Mouse (Mus musculus) stomach, embryonic 14.5 days (tissue): ENCODE measurements at regions not wholly inside any gene's neighbourhood (a gene's known extent, or its start where the extent isn't known, plus 50 kb on each side); places are given as distances from the start of the nearest gene placed in this dataset.

Experiments used
- ATAC-seq: fragments of 200-750 bp; cut with Nextera tagmentation; 2 replicates; pipeline ENCODE4 v1.8.0; 2017; ENCODE audit warnings: low read depth, moderate TSS enrichment; ENCODE audit not compliant: insufficient number of reproducible peaks, insufficient read depth, low FRiP score
- H3K27ac ChIP-seq: fragments of 300-500 bp; sonication (generic); 2 replicates; pipeline ENCODE4 v1.5.1; 2014; ENCODE audit warnings: mild to moderate bottlenecking, low read length, moderate library complexity, mixed read lengths
- H3K27me3 ChIP-seq: fragments of 300-500 bp; sonication (generic); 2 replicates; pipeline ENCODE4 v1.6.1; 2014; ENCODE audit warnings: low read length, control low read depth, mixed read lengths; ENCODE audit not compliant: control insufficient read depth, insufficient read depth
- H3K36me3 ChIP-seq: fragments of 300-500 bp; sonication (generic); 2 replicates; pipeline ENCODE4 v1.6.1; 2014; ENCODE audit warnings: mild to moderate bottlenecking, control low read depth, low read length, moderate library complexity, mixed read lengths; ENCODE audit not compliant: control insufficient read depth, insufficient read depth
- H3K4me1 ChIP-seq: fragments of 300-500 bp; sonication (generic); 2 replicates; pipeline ENCODE4 v1.6.1; 2014; ENCODE audit warnings: low read length, control low read depth, mixed read lengths; ENCODE audit not compliant: control insufficient read depth, insufficient read depth
- H3K4me2 ChIP-seq: fragments of 300-500 bp; sonication (generic); replicated peaks from 2 replicates; pipeline ENCODE4 v1.6.1; 2014; ENCODE audit warnings: low read depth, low read length, control low read depth
- H3K4me3 ChIP-seq: fragments of 300-500 bp; sonication (generic); 2 replicates; pipeline ENCODE4 v1.5.1; 2014; ENCODE audit warnings: low read depth, low read length, control low read depth
- H3K9ac ChIP-seq: fragments of 300-500 bp; sonication (generic); replicated peaks from 2 replicates; pipeline ENCODE4 v1.6.1; 2014; ENCODE audit warnings: low read depth, mild to moderate bottlenecking, control low read depth, low read length, moderate library complexity, mixed read lengths
- H3K9me3 ChIP-seq: fragments of 300-500 bp; sonication (generic); 2 replicates; pipeline ENCODE4 v1.6.1; 2016; ENCODE audit warnings: low read depth, low read length, control low read depth; ENCODE audit not compliant: control insufficient read depth
- WGBS: fragments of 180-500 bp; shearing (Covaris S2); extraction: QIAGEN DNeasy Blood & Tissue Kit; methylation state at CpG from one replicate; pipeline ENCODE4 v1.1.7; 2014; 5-methylcytosine and 5-hydroxymethylcytosine counted together

DNA sequence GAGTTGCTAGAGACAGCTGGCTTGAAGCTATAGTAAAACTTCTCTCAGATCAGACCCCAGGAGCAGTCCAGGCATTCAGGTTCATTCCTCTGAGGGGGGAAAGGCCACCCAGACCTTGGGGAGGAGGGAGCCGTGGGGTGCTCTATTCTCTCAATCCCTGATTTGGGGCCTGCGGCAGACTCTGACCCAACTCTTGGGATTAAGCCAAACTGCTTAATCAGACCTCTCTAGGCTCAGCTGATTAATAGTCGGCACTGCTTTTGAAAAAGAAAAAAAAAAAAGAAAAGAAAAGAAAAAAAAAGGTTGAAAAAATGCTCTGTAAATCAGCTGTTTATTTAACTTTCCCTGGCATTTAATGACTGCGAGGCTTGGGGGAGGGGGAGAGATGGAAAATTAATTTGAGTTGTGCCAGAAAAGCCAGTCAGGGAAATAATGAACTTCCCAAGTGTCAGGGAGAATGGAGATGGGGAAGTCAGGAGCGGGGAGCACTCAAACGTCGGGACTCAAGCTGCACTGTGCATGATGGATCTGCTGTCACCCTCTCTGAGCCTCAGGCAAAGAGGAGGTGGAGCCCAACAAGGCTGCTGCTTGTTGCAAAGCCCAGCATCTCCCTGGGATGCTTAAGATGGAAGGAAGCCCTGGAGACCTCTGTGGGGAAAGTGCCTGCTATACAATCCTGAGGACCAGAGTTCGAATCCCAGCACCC is 120.5 kb upstream of the Igsf21 start:
- no peaks in the 10 kb centered on the region for H3K27me3 ChIP-seq
- no peaks in the 10 kb centered on the region for H3K9me3 ChIP-seq
- no peak for ATAC-seq
- H3K4me1 ChIP-seq: no peaks in the 10 kb centered on the region
- WGBS: 30% methylated on average over 8 of the region's 8 CpGs
- no peak overlapping the region for H3K9ac ChIP-seq
- H3K36me3 ChIP-seq: no peaks in the 10 kb centered on the region
- H3K4me3 ChIP-seq: no peak overlapping the region
- H3K4me2 ChIP-seq: no peak overlapping the region
- H3K27ac ChIP-seq: no peak overlapping the region

DNA sequence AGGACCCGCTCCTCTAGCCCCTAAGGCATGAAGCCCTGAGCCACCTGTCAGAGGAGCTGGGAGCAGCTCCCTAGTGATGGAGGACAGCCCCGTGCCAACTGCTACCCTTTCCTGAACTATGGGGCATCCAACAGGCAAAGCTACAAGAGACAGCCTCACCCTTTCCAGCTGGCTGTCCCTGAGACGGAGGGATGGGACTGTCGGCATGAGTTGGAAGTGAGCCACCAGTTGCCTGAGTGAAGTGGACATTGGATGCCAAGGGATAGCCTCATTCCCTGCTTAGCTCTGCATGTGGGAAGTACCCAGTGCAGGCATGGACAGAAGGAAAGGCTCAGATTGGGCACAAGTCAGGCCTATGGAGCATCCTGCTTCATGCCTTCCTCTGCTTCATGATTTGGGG is 112.3 kb upstream of the Igsf21 start:
- WGBS: 92% methylated on average over 4 of the region's 4 CpGs
- no peak overlapping the region for H3K4me2 ChIP-seq
- no peak for ATAC-seq

DNA sequence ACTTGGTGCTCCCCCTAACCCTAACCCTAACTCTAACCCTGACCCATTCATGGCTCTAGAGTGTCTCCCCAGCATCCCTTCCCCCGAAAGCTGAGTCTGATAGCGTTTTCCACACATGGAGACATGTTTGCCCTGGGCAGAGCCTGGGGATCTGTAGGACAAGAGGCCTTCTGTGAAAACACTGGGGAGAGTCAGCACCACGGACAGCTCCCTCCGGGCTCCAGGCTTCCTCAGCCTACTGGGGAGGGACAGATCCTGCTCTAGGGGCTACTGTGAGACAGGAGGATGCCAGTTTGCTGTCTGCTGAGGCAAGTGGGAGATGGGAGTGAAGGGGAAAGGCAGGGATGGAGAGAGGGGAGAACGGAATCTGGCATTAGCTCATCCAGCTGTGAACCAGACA is 111.5 kb upstream of the Igsf21 start:
- WGBS: 6% methylated on average over 5 of the region's 5 CpGs
- Histone ChIP-seq H3K27me3 (no peaks in the 10 kb centered on the region), H3K4me3 (no peak overlapping the region), H3K4me1 (no peaks in the 10 kb centered on the region), H3K9ac (no peak overlapping the region), H3K9me3 (no peaks in the 10 kb centered on the region), H3K27ac (no peak overlapping the region), H3K4me2 (no peak overlapping the region), H3K36me3 (no peaks in the 10 kb centered on the region)
- no peak for ATAC-seq

More for the DNA sequence above, 112.3 kb upstream of the Igsf21 start:
- no peak overlapping the region for H3K4me3 ChIP-seq
- no peak overlapping the region for H3K9ac ChIP-seq
- H3K27me3 ChIP-seq: no peaks in the 10 kb centered on the region
- no peak overlapping the region for H3K27ac ChIP-seq
- H3K9me3 ChIP-seq: no peaks in the 10 kb centered on the region
- H3K36me3 ChIP-seq: no peaks in the 10 kb centered on the region
- no peaks in the 10 kb centered on the region for H3K4me1 ChIP-seq

DNA sequence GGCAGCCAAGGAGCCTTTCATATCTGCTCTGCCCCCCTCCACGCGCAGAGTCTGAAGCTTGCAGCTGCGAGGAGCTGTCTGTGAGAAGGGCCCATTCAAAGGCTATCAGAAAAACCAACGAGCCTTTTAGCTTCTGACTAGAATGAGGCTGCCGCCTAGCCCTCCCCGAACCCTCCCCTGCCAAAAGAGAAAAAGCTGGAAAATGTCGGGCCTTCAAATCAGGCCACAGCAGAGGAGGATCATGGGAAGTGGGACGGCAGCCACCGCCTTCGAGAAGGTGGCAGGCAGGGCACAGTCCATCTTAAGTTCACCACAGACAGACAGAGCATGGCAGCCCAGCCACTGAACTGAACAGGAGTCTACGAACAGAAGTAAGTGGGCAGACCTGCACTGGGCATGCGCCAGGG is 108.6 kb upstream of the Igsf21 start:
- H3K9ac ChIP-seq: no peak overlapping the region
- ATAC-seq: no peak
- no peaks in the 10 kb centered on the region for H3K9me3 ChIP-seq
- no peak overlapping the region for H3K4me2 ChIP-seq
- no peak overlapping the region for H3K4me3 ChIP-seq
- no peak overlapping the region for H3K27ac ChIP-seq
- no peaks in the 10 kb centered on the region for H3K4me1 ChIP-seq
- H3K36me3 ChIP-seq: no peaks in the 10 kb centered on the region
- 68% methylated on average over 12 of the region's 12 CpGs for WGBS
- no peaks in the 10 kb centered on the region for H3K27me3 ChIP-seq

DNA sequence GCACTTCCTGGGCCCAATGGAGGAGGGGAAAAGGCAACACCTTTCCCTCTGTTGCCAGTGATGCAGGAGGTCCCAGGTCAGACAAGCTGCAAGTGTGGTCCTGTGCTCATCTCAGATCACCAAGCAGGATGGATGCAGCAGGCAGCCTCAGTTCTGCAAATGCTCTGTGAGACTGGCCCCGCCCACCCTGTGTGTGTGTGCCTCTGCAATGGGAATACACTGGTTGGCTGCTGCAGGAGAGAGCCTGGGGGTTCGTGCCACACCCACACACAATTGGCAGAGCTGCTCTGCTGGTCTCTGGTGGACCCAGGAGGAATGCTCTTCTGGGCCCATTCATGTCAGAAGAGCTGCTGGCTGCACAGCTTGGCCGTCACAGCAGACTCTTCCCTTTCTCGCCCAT is 102.2 kb upstream of the Igsf21 start:
- Histone ChIP-seq H3K9ac (no peak overlapping the region), H3K27me3 (no peaks in the 10 kb centered on the region), H3K27ac (no peak overlapping the region), H3K36me3 (no peaks in the 10 kb centered on the region), H3K9me3 (no peaks in the 10 kb centered on the region), H3K4me3 (no peak overlapping the region), H3K4me1 (no peaks in the 10 kb centered on the region), H3K4me2 (no peak overlapping the region)
- 54% methylated on average over 4 of the region's 4 CpGs for WGBS
- no peak for ATAC-seq

DNA sequence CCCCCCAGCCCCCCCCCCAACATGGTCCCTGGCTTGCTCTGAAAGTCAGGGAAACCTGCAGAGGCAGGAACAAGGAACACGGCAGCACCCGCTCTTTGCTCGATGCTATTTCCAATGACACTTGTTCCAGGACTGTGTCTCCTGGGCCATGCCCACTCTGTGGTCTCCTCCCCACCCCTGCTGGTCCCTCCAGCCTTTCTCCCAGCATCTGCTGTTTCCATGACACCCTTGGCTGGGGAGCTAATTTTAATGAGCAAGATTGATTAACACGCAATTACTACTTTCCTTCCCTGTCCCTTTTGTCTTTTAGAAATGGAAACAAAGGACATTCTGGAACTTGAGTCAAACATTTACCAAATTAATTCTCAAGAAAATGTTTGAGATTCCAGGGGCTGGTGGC is 83.6 kb upstream of the Igsf21 start:
- no peak for ATAC-seq

DNA sequence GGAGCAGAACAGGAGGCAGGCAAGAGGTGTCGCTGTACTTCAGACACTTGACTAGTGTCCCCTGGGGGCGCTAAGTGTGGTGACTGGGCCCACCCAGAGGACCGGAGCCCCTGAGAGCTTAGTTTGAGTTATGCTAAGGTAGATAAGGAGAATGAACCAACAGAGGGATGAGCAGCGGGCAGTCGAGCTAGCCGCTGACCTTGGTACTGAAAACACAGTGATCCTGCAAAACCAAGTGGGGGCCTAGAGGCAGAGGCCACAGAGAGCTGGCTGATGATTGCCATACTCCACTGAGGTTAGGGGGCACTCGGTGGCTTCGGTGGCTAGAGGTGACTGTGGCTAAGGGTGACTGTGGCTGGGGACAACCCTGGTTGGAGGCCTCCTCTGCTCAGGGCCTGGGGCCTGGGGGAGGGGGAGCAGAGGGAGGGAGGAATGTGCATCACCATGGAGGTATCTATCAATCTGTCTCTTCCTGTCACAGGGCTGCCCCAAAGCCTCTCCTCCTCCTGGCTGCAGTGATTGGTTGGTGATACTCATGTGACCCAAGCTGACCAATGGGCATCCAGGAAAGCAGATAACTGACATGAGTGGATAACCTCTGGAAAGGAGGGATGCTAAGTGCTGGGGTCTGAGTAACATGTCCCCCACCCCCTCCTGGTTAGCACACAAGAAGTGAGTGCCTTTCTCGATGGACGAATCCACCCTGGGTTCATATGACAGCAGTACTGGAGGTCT is 80.3 kb upstream of the Igsf21 start:
- Histone ChIP-seq H3K27ac (no peak overlapping the region), H3K4me2 (no peak overlapping the region), H3K27me3 (no peaks in the 10 kb centered on the region), H3K4me3 (no peak overlapping the region), H3K36me3 (no peaks in the 10 kb centered on the region), H3K9ac (no peak overlapping the region), H3K4me1 (no peaks in the 10 kb centered on the region), H3K9me3 (no peaks in the 10 kb centered on the region)
- WGBS: 26% methylated on average over 10 of the region's 10 CpGs
- no peak for ATAC-seq

More for the DNA sequence above, 83.6 kb upstream of the Igsf21 start:
- no peaks in the 10 kb centered on the region for H3K4me1 ChIP-seq
- H3K36me3 ChIP-seq: no peaks in the 10 kb centered on the region
- H3K9me3 ChIP-seq: no peaks in the 10 kb centered on the region
- no peak overlapping the region for H3K4me2 ChIP-seq
- no peak overlapping the region for H3K27ac ChIP-seq
- no peaks in the 10 kb centered on the region for H3K27me3 ChIP-seq
- H3K4me3 ChIP-seq: no peak overlapping the region
- H3K9ac ChIP-seq: no peak overlapping the region
- WGBS: 90% methylated on average over 4 of the region's 4 CpGs

DNA sequence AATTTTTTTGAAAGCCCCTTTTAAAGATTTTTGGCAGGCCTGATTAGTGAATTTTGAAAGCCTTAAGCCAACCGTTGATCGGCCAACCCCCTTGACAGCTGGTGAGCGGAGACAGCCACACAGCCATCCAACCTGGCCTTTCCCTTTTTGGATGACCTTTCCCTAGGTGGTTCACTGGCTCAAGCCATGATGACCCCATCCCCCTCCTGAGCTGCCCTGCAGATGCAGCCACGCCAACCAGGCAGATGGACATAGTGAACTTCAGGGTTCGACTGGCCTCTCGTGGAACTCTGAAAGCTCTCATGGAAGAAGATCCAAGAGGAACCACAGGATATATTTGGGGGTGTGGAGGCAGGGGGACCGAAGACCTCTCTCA is 79.1 kb upstream of the Igsf21 start:
- Histone ChIP-seq H3K27ac (no peak overlapping the region), H3K9me3 (no peaks in the 10 kb centered on the region), H3K4me3 (no peak overlapping the region), H3K36me3 (no peaks in the 10 kb centered on the region), H3K9ac (no peak overlapping the region), H3K27me3 (no peaks in the 10 kb centered on the region), H3K4me2 (no peak overlapping the region), H3K4me1 (no peaks in the 10 kb centered on the region)
- 86% methylated on average over 7 of the region's 7 CpGs for WGBS
- no peak for ATAC-seq
